ENCODE assay signal across 12 mouse cellular contexts in genomic region chr10:94097081-94097845, GRCm38 (mm10). TPM values are rescaled to one million over a fixed set of nuclear protein-coding genes. Genes with fewer than 3 reads are reported as not detected.
DNase-seq lines count a peak whose midpoint lies in the region; ATAC-seq and TF ChIP-seq lines count a peak whose summit lies in the region.
"Had no signal": no experiment of that assay in that cellular context is flagged by ENCODE, and none has a peak within 500 bp of the region (broad histone marks: within the 10 kb centered on the region; RNA-seq: fewer than 3 reads in every experiment).

No protein-coding gene starts in this region.

- no peak for DNase-seq in frontal cortex, postnatal 14 days (ENCODE audit: low spot score in 2 of 2)
- DNase-seq in lung, postnatal 0 days (ENCODE audit: low spot score): peak; percentile 43
- DNase-seq in lung, adult 18-20 months: no peak
- no peak for DNase-seq in stomach, postnatal 0 days (ENCODE audit: low spot score)
- no peak for DNase-seq in adrenal gland, postnatal 4 days (ENCODE audit: low spot score in 2 of 2)
- DNase-seq in forebrain, embryonic 11.5 days (ENCODE audit: low spot score): no peak
- DNase-seq: adrenal gland, postnatal 25 days; cerebellum, adult 8-10 months; retina, postnatal 1 day; thymus, postnatal 36 days had no signal

- H3K9ac ChIP-seq in lung, postnatal 0 days (replicated peaks; ENCODE audit: low read depth): no peak overlapping the region
- H3K9ac ChIP-seq in liver, embryonic 12.5 days: no peak overlapping the region
- no peak overlapping the region for H3K9ac ChIP-seq in stomach, postnatal 0 days (ENCODE audit: low read length)
- no peak overlapping the region for H3K9ac ChIP-seq in forebrain, embryonic 11.5 days (ENCODE audit: low read length)

- no peak for TF ChIP-seq CTCF in lung, postnatal 0 days (IDR thresholded peaks at IDR 0.05)
- TF ChIP-seq CTCF in stomach, postnatal 0 days (IDR thresholded peaks at IDR 0.05; ENCODE audit: low read depth): no peak

- H3K4me2 ChIP-seq in lung, postnatal 0 days (replicated peaks; ENCODE audit: low read depth, low read length): no peak overlapping the region
- H3K4me2 ChIP-seq in liver, embryonic 12.5 days: peak overlapping the region; percentile 46
- H3K4me2 ChIP-seq in stomach, postnatal 0 days (replicated peaks; ENCODE audit: low read depth): no peak overlapping the region
- no peak overlapping the region for H3K4me2 ChIP-seq in forebrain, embryonic 11.5 days (ENCODE audit: low read depth, low read length, severe bottlenecking)

- 64% methylated on average over 3 of the region's 3 CpGs for WGBS in lung, postnatal 0 days
- 39% methylated on average over 3 of the region's 3 CpGs for WGBS in liver, embryonic 12.5 days (ENCODE audit: insufficient replicate concordance)
- 63% methylated on average over 3 of the region's 3 CpGs for WGBS in stomach, postnatal 0 days
- WGBS in forebrain, embryonic 11.5 days: 63% methylated on average over 3 of the region's 3 CpGs

- no peaks in the 10 kb centered on the region for H3K36me3 ChIP-seq in lung, postnatal 0 days (ENCODE audit: insufficient read depth, low read length)
- peaks cover 22% of the 10 kb centered on the region for H3K36me3 ChIP-seq in liver, embryonic 12.5 days
- H3K36me3 ChIP-seq in stomach, postnatal 0 days (ENCODE audit: control insufficient read depth, insufficient read depth, low read length): no peaks in the 10 kb centered on the region
- H3K36me3 ChIP-seq in forebrain, embryonic 11.5 days (ENCODE audit: control insufficient read depth, insufficient read depth, low read length): no peaks in the 10 kb centered on the region

- ATAC-seq in frontal cortex, adult (ENCODE audit: low TSS enrichment): peak; percentile 50; the same call in 1 of the 2 replicates
- ATAC-seq in lung, postnatal 0 days: peak; percentile 47
- peak; percentile 87 for ATAC-seq in liver, embryonic 12.5 days
- ATAC-seq in stomach, postnatal 0 days (ENCODE audit: low FRiP score, low TSS enrichment): 0 out of 2 replicates have a peak, but pooled peaks have one; percentile 18
- ATAC-seq in forebrain, embryonic 11.5 days (replicated peaks; ENCODE audit: low FRiP score): no peak

- H3K4me1 ChIP-seq in lung, postnatal 0 days (ENCODE audit: insufficient read depth, low read depth, low read length): peaks cover 30% of the 10 kb centered on the region
- peaks cover 42% of the 10 kb centered on the region for H3K4me1 ChIP-seq in liver, embryonic 12.5 days
- 0 out of 2 replicates have a peak, but pooled peaks cover 3% of the 10 kb centered on the region for H3K4me1 ChIP-seq in stomach, postnatal 0 days (replicated peaks; ENCODE audit: control insufficient read depth, insufficient read depth)
- no peaks in the 10 kb centered on the region for H3K4me1 ChIP-seq in forebrain, embryonic 11.5 days (replicated peaks; ENCODE audit: control insufficient read depth, insufficient read depth, low read length)

- no peak overlapping the region for H3K4me3 ChIP-seq in lung, postnatal 0 days (ENCODE audit: low read depth, low read length)
- H3K4me3 ChIP-seq in liver, embryonic 12.5 days: no peak overlapping the region
- no peak overlapping the region for H3K4me3 ChIP-seq in stomach, postnatal 0 days (ENCODE audit: low read depth, low read length)
- no peak overlapping the region for H3K4me3 ChIP-seq in forebrain, embryonic 11.5 days (ENCODE audit: low read depth, low read length)

- H3K27ac ChIP-seq in lung, postnatal 0 days (ENCODE audit: low read length): peak overlapping the region; percentile 64
- peak overlapping the region; percentile 84 for H3K27ac ChIP-seq in liver, embryonic 12.5 days
- H3K27ac ChIP-seq in stomach, postnatal 0 days (replicated peaks): no peak overlapping the region
- H3K27ac ChIP-seq in forebrain, embryonic 11.5 days (ENCODE audit: low read depth, low read length): no peak overlapping the region

- no peaks in the 10 kb centered on the region for H3K27me3 ChIP-seq in lung, postnatal 0 days (replicated peaks; ENCODE audit: insufficient read depth, low read length)
- H3K27me3 ChIP-seq in liver, embryonic 12.5 days (replicated peaks): no peaks in the 10 kb centered on the region
- no peaks in the 10 kb centered on the region for H3K27me3 ChIP-seq in stomach, postnatal 0 days (ENCODE audit: control insufficient read depth, insufficient read depth, low read length)
- no peaks in the 10 kb centered on the region for H3K27me3 ChIP-seq in forebrain, embryonic 11.5 days (ENCODE audit: control insufficient read depth, insufficient read depth, low read length)

- no peaks in the 10 kb centered on the region for H3K9me3 ChIP-seq in lung, postnatal 0 days (ENCODE audit: low read length)
- H3K9me3 ChIP-seq in liver, embryonic 12.5 days (replicated peaks): no peaks in the 10 kb centered on the region
- H3K9me3 ChIP-seq in stomach, postnatal 0 days (ENCODE audit: control insufficient read depth, low read length): no peaks in the 10 kb centered on the region
- H3K9me3 ChIP-seq in forebrain, embryonic 11.5 days (ENCODE audit: control insufficient read depth, low read length): no peaks in the 10 kb centered on the region

- no peak; the same call in 1 of the 2 replicates for TF ChIP-seq EP300 in lung, postnatal 0 days (IDR thresholded peaks at IDR 0.05)
- no peak for TF ChIP-seq EP300 in stomach, postnatal 0 days (optimal IDR thresholded peaks at IDR 0.05)

RNA-seq across cellular contexts. Expression of gene Nr2c1, which starts 50.6 kb away (rescaled TPM):
- 5.4 TPM in 2 replicates for polyA plus RNA-seq in lung, postnatal 0 days (2015; fragmentation: Nextera tagmentation; extraction: Ambion mirVana)
- polyA plus RNA-seq in liver, embryonic 12.5 days (2016; fragmentation: Nextera tagmentation; extraction: Ambion mirVana): 4.1 and 4.2 TPM in 2 replicates
- polyA plus RNA-seq in stomach, postnatal 0 days (2015; fragmentation: Nextera tagmentation; extraction: Ambion mirVana): 4.0 and 4.3 TPM in 2 replicates
- 10 to 100 TPM; 16.3 to 18.0 TPM for total RNA-seq in adrenal gland, postnatal 4 days (2021)
- polyA plus RNA-seq in forebrain, embryonic 11.5 days (2014; fragmentation: Nextera tagmentation; extraction: Ambion mirVana): 10.9 and 11.4 TPM in 2 replicates

Comparison
In these comparisons a context has a peak if more than half of its experiments do, and no peak if none do; other contexts are left out.
1. H3K27ac ChIP-seq: peak in lung, postnatal 0 days (single experiment) and liver, embryonic 12.5 days (single experiment); none in stomach, postnatal 0 days (single experiment) and forebrain, embryonic 11.5 days (single experiment).